Mouse (Mus musculus) hindbrain, embryonic 14.5 days (tissue): ENCODE measurements around the gene Smarcc2. TPM values are rescaled to one million over a fixed set of nuclear protein-coding genes. Genes with fewer than 3 reads are reported as not detected.

ENCODE experiments used
- ATAC-seq: fragments of 200-750 bp; cut with Nextera tagmentation; 2 replicates; pipeline ENCODE4 v1.8.0; 2017; ENCODE audit warnings: moderate number of reproducible peaks, mild to moderate bottlenecking, moderate TSS enrichment, moderate library complexity; ENCODE audit not compliant: low FRiP score
- DNase-seq: peaks from one replicate; pipeline ENCODE4 v3.0.0-alpha.2; 2015; ENCODE audit warnings: low spot score
- H3K27ac ChIP-seq: fragments of 300-500 bp; sonication (generic); 2 replicates; pipeline ENCODE4 v1.5.1; 2014; ENCODE audit warnings: mild to moderate bottlenecking, moderate library complexity
- H3K27me3 ChIP-seq: fragments of 300-500 bp; sonication (generic); 2 replicates; pipeline ENCODE4 v1.6.1; 2014; ENCODE audit warnings: mild to moderate bottlenecking, low read length, mixed read lengths; ENCODE audit not compliant: control insufficient read depth, insufficient read depth
- H3K36me3 ChIP-seq: fragments of 300-500 bp; sonication (generic); replicated peaks from 2 replicates; pipeline ENCODE4 v1.6.1; 2014; ENCODE audit not compliant: control insufficient read depth, insufficient read depth
- H3K4me1 ChIP-seq: fragments of 300-500 bp; sonication (generic); replicated peaks from 2 replicates; pipeline ENCODE4 v1.6.1; 2014; ENCODE audit warnings: antibody characterized with exemption, low read length, mixed read lengths; ENCODE audit not compliant: control insufficient read depth, insufficient read depth
- H3K4me2 ChIP-seq: fragments of 300-500 bp; sonication (generic); replicated peaks from 2 replicates; pipeline ENCODE4 v1.6.1; 2014; ENCODE audit warnings: mild to moderate bottlenecking, moderate library complexity
- H3K4me3 ChIP-seq: fragments of 300-500 bp; sonication (generic); replicated peaks from 2 replicates; pipeline ENCODE4 v1.5.1; 2014; ENCODE audit warnings: mild to moderate bottlenecking, low read length
- H3K9ac ChIP-seq: fragments of 300-500 bp; sonication (generic); 2 replicates; pipeline ENCODE4 v1.6.1; 2014
- H3K9me3 ChIP-seq: fragments of 300-500 bp; sonication (generic); 2 replicates; pipeline ENCODE4 v1.6.1; 2016; ENCODE audit warnings: low read length; ENCODE audit not compliant: control insufficient read depth
- WGBS: fragments of 180-500 bp; shearing (Covaris S2); extraction: QIAGEN DNeasy Blood & Tissue Kit; methylation state at CpG from one replicate; pipeline ENCODE4 v1.1.7; 2014; 5-methylcytosine and 5-hydroxymethylcytosine counted together
- polyA plus RNA-seq: library from polyadenylated mRNA; unstranded; fragments of >200 nt; fragmentation: Nextera tagmentation; extraction: Ambion mirVana; gene quantifications from 2 replicates; pipeline ENCODE4 v1.2.1, GENCODE M21; 2014

The Smarcc2 gene
- polyA plus RNA-seq, 1 experiment from 2014 or later = 184 TPM

- no peaks in the 10 kb centered on the region for H3K9me3 ChIP-seq
- 85% methylated on average over 6 of the region's 6 CpGs for WGBS
- no peaks in the 10 kb centered on the region for H3K27me3 ChIP-seq
- H3K27ac ChIP-seq = no peak overlapping the region
- H3K4me3 ChIP-seq = peak overlapping the region; percentile 89
- ATAC-seq (no peak), DNase-seq (no peak)
- peaks cover 15% of the 10 kb centered on the region for H3K36me3 ChIP-seq
- H3K4me1 ChIP-seq = peaks cover 7% of the 10 kb centered on the region; the same call in 1 of the 2 replicates
- H3K9ac ChIP-seq = no peak overlapping the region
- 0 out of 2 replicates have a peak overlapping the region, but pooled peaks have one; percentile 76 for H3K4me2 ChIP-seq
Observed at GRCm38 (mm10) chr10:128457676-128458075, 1.4 kb upstream of the Smarcc2 start.

GRCm38 (mm10) chr10:128458348-128458718 lies 715 bp upstream of the Smarcc2 start:
- H3K36me3 ChIP-seq = peaks cover 22% of the 10 kb centered on the region
- peaks cover 7% of the 10 kb centered on the region; the same call in 1 of the 2 replicates for H3K4me1 ChIP-seq
- H3K27ac ChIP-seq = peak overlapping the region; percentile 98
- H3K9me3 ChIP-seq = no peaks in the 10 kb centered on the region
- no peaks in the 10 kb centered on the region for H3K27me3 ChIP-seq
- H3K4me2 ChIP-seq = peak overlapping the region; percentile 76
- peak overlapping the region; percentile 89 for H3K4me3 ChIP-seq
- DNase-seq = peak; percentile 94
- H3K9ac ChIP-seq = peak overlapping the region; percentile 98
- under 1% methylated on average over 29 of the region's 29 CpGs for WGBS
- peak; percentile 70 for ATAC-seq

GRCm38 (mm10) chr10:128459409-128460269 lies 591 bp downstream of the Smarcc2 start:
- WGBS = under 1% methylated on average over 24 of the region's 67 CpGs
- H3K9me3 ChIP-seq = no peaks in the 10 kb centered on the region
- peaks cover 35% of the 10 kb centered on the region for H3K36me3 ChIP-seq
- H3K27ac ChIP-seq = peak overlapping the region; percentile 98
- no peaks in the 10 kb centered on the region for H3K27me3 ChIP-seq
- H3K4me2 ChIP-seq = peak overlapping the region; percentile 76
- DNase-seq (peak; percentile 47), ATAC-seq (peak; percentile 61)
- H3K4me1 ChIP-seq = peaks cover 7% of the 10 kb centered on the region; the same call in 1 of the 2 replicates
- peak overlapping the region; percentile 89 for H3K4me3 ChIP-seq
- peak overlapping the region; percentile 98 for H3K9ac ChIP-seq

GRCm38 (mm10) chr10:128460270-128460630 lies 1.2 kb downstream of the Smarcc2 start:
- DNase-seq (no peak), ATAC-seq (no peak)
- Histone ChIP-seq H3K9me3 (no peaks in the 10 kb centered on the region), H3K4me3 (peak overlapping the region; percentile 89), H3K27ac (peak overlapping the region; percentile 98), H3K36me3 (peaks cover 41% of the 10 kb centered on the region), H3K9ac (peak overlapping the region; percentile 98), H3K4me2 (peak overlapping the region; percentile 76), H3K4me1 (peaks cover 7% of the 10 kb centered on the region; the same call in 1 of the 2 replicates), H3K27me3 (no peaks in the 10 kb centered on the region)
- 1% methylated on average over 5 of the region's 5 CpGs for WGBS

GRCm38 (mm10) chr10:128474366-128474765 lies 15.3 kb downstream of the Smarcc2 start:
- 91% methylated on average over 12 of the region's 12 CpGs for WGBS
- Histone ChIP-seq H3K9me3 (no peaks in the 10 kb centered on the region), H3K36me3 (peaks cover 98% of the 10 kb centered on the region), H3K9ac (no peak overlapping the region), H3K27me3 (no peaks in the 10 kb centered on the region), H3K4me3 (no peak overlapping the region), H3K4me2 (no peak overlapping the region), H3K4me1 (no peaks in the 10 kb centered on the region), H3K27ac (no peak overlapping the region)
- no peak for DNase-seq
- no peak for ATAC-seq

- no peak overlapping the region for H3K9ac ChIP-seq
- DNase-seq (no peak), ATAC-seq (no peak)
- no peak overlapping the region for H3K27ac ChIP-seq
- peaks cover 100% of the 10 kb centered on the region for H3K36me3 ChIP-seq
- 93% methylated on average over 7 of the region's 7 CpGs for WGBS
- H3K4me2 ChIP-seq = no peak overlapping the region
- no peak overlapping the region for H3K4me3 ChIP-seq
- no peaks in the 10 kb centered on the region for H3K9me3 ChIP-seq
- peaks cover 9% of the 10 kb centered on the region for H3K4me1 ChIP-seq
- H3K27me3 ChIP-seq = no peaks in the 10 kb centered on the region
Observed at GRCm38 (mm10) chr10:128486370-128486769, 27.3 kb downstream of the Smarcc2 start.

GRCm38 (mm10) chr10:128487861-128488712 lies 29.0 kb downstream of the Smarcc2 start:
- H3K4me3 ChIP-seq = no peak overlapping the region
- H3K4me1 ChIP-seq = peaks cover 22% of the 10 kb centered on the region
- H3K27me3 ChIP-seq = no peaks in the 10 kb centered on the region
- no peak for ATAC-seq
- 90% methylated on average over 22 of the region's 22 CpGs for WGBS
- H3K4me2 ChIP-seq = no peak overlapping the region
- peaks cover 93% of the 10 kb centered on the region for H3K36me3 ChIP-seq
- DNase-seq = no peak
- H3K27ac ChIP-seq = no peak overlapping the region
- no peaks in the 10 kb centered on the region for H3K9me3 ChIP-seq
- H3K9ac ChIP-seq = no peak overlapping the region

GRCm38 (mm10) chr10:128488776-128489175 lies 29.7 kb downstream of the Smarcc2 start:
- no peak for DNase-seq
- Histone ChIP-seq H3K4me1 (peaks cover 22% of the 10 kb centered on the region), H3K27me3 (no peaks in the 10 kb centered on the region), H3K27ac (no peak overlapping the region), H3K36me3 (peaks cover 86% of the 10 kb centered on the region), H3K4me3 (no peak overlapping the region), H3K9ac (no peak overlapping the region), H3K4me2 (no peak overlapping the region), H3K9me3 (no peaks in the 10 kb centered on the region)
- WGBS = 80% methylated on average over 4 of the region's 4 CpGs
- ATAC-seq = no peak

- no peak overlapping the region for H3K4me2 ChIP-seq
- peaks cover 80% of the 10 kb centered on the region for H3K36me3 ChIP-seq
- peaks cover 23% of the 10 kb centered on the region for H3K4me1 ChIP-seq
- no peak for DNase-seq
- H3K27ac ChIP-seq = no peak overlapping the region
- no peaks in the 10 kb centered on the region for H3K27me3 ChIP-seq
- H3K4me3 ChIP-seq = no peak overlapping the region
- ATAC-seq = no peak
- no peaks in the 10 kb centered on the region for H3K9me3 ChIP-seq
- H3K9ac ChIP-seq = no peak overlapping the region
- WGBS = 60% methylated on average over 5 of the region's 5 CpGs
Observed at GRCm38 (mm10) chr10:128489380-128489779, 30.3 kb downstream of the Smarcc2 start.
